Mouse (Mus musculus): Measurements from ENCODE around the gene Wbp1. TPM values are rescaled to one million over a fixed set of nuclear protein-coding genes. Genes with fewer than 3 reads are reported as not detected.

The Wbp1 gene
- polyA plus RNA-seq, 2 experiments = 22.0 to 27.7 TPM

DNA sequence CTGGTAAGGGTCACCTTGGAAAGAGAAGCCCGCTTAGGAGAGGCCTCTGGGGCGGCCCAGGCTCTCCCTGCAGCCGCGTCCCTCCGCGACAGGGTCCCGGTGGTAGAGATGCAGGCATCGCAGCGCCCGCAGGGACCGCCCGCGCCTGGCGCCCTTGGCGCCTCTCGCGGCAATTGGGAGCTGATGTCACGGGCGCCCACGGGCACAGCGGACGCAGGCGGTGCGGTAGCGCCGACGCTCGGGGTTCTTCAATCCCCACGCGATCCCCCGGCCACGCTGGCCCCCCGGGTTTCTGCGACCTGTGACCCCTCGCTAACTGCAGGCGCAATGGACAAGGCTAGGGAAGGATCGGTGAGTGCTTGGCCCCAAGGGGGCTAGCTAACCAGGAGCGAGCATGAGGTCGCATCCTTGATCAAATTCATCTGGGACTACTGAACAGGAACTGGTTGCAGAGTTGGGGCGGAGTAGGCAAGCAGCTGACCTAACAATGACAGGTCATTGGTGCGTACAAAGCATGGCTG, 20.9 kb upstream of the Wbp1 start:
- H3K27me3 ChIP-seq (ENCODE audit: control insufficient read depth, insufficient read depth, low read length) = peaks cover 13% of the 10 kb centered on the region
- TF ChIP-seq CTCF (IDR thresholded peaks at IDR 0.05; ENCODE audit: low read depth) = no peak
- no peak for TF ChIP-seq EP300 (IDR thresholded peaks at IDR 0.05; ENCODE audit: low read depth)
- H3K9ac ChIP-seq (replicated peaks) = no peak overlapping the region

DNA sequence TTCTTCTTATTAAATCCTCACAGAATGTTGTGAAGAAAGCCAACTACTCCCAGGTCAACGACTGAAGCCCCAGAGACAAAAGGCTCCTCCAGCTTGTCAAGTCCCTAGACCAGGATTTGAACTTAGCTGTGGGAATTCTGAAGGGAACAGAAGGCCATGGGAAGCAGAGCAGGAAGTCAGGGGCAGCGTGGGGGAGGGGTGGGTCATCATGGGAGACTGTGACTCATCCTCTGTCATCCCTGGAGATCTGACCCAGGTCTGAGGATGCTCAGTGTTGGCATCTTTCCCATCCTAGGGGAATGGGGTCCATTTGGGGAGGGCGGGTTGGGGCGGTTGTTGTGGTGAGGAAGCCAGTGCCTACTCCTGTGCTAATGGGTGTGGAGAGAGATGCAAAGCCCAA, 20.3 kb upstream of the Wbp1 start:
- no peak overlapping the region for H3K4me3 ChIP-seq (ENCODE audit: insufficient read depth in 1 of 2, low read depth in 2 of 2, low read length in 2 of 2)
- H3K9ac ChIP-seq (replicated peaks) = no peak overlapping the region
- H3K36me3 ChIP-seq (replicated peaks; ENCODE audit: control insufficient read depth, insufficient read depth, low read depth) = no peaks in the 10 kb centered on the region
- 41% methylated on average over 4 of the region's 4 CpGs for WGBS (ENCODE audit: insufficient replicate concordance)
- peaks cover 19% of the 10 kb centered on the region for H3K27me3 ChIP-seq (ENCODE audit: control insufficient read depth, insufficient read depth, low read length)
- TF ChIP-seq EP300 (IDR thresholded peaks at IDR 0.05; ENCODE audit: low read depth) (no peak), CTCF (IDR thresholded peaks at IDR 0.05; ENCODE audit: low read depth) (no peak)
- ATAC-seq (ENCODE audit: insufficient read depth) (no peak), DNase-seq (ENCODE audit: low read depth in 3 of 3, low spot score in 3 of 3) (no peak)
- H3K4me2 ChIP-seq (ENCODE audit: low read depth) = no peak overlapping the region
- no peaks in the 10 kb centered on the region for H3K9me3 ChIP-seq (ENCODE audit: control insufficient read depth, low read length)
- H3K4me1 ChIP-seq (replicated peaks; ENCODE audit: control insufficient read depth in 2 of 2, insufficient read depth in 2 of 2, low read length in 1 of 2) = peaks cover 4 to 5% of the 10 kb centered on the region in 2 experiments; a peak in 3 of 4 replicates
- H3K27ac ChIP-seq = no peak overlapping the region

More for the DNA sequence above, 20.9 kb upstream of the Wbp1 start:
- DNase-seq (ENCODE audit: low read depth in 3 of 3, low spot score in 3 of 3) = no peak
- no peak for ATAC-seq (ENCODE audit: insufficient read depth)
- peak overlapping the region; percentile 41 for H3K4me2 ChIP-seq (ENCODE audit: low read depth)
- no peak overlapping the region for H3K27ac ChIP-seq
- 7% methylated on average over 41 of the region's 41 CpGs for WGBS (ENCODE audit: insufficient replicate concordance)
- H3K9me3 ChIP-seq (ENCODE audit: control insufficient read depth, low read length) = no peaks in the 10 kb centered on the region
- H3K4me3 ChIP-seq (ENCODE audit: insufficient read depth in 1 of 2, low read depth in 2 of 2, low read length in 2 of 2) = no peak overlapping the region
- peaks cover 4 to 5% of the 10 kb centered on the region in 2 experiments; a peak in 3 of 4 replicates for H3K4me1 ChIP-seq (replicated peaks; ENCODE audit: control insufficient read depth in 2 of 2, insufficient read depth in 2 of 2, low read length in 1 of 2)
- H3K36me3 ChIP-seq (replicated peaks; ENCODE audit: control insufficient read depth, insufficient read depth, low read depth) = no peaks in the 10 kb centered on the region

- no peak overlapping the region for H3K9ac ChIP-seq (replicated peaks)
- H3K9me3 ChIP-seq (ENCODE audit: control insufficient read depth, low read length) = no peaks in the 10 kb centered on the region
- H3K4me3 ChIP-seq (ENCODE audit: insufficient read depth in 1 of 2, low read depth in 2 of 2, low read length in 2 of 2) = no peak overlapping the region
- 83% methylated on average over 8 of the region's 8 CpGs for WGBS (ENCODE audit: insufficient replicate concordance)
- ATAC-seq (ENCODE audit: insufficient read depth) (no peak), DNase-seq (ENCODE audit: low read depth in 3 of 3, low spot score in 3 of 3) (no peak)
- H3K4me1 ChIP-seq (replicated peaks; ENCODE audit: control insufficient read depth in 2 of 2, insufficient read depth in 2 of 2, low read length in 1 of 2) = peaks cover 4 to 8% of the 10 kb centered on the region in 2 experiments; a peak in 3 of 4 replicates
- no peak overlapping the region for H3K27ac ChIP-seq
- H3K36me3 ChIP-seq (replicated peaks; ENCODE audit: control insufficient read depth, insufficient read depth, low read depth) = no peaks in the 10 kb centered on the region
- no peak overlapping the region for H3K4me2 ChIP-seq (ENCODE audit: low read depth)
- peaks cover 33% of the 10 kb centered on the region for H3K27me3 ChIP-seq (ENCODE audit: control insufficient read depth, insufficient read depth, low read length)
- no peak for TF ChIP-seq EP300 (IDR thresholded peaks at IDR 0.05; ENCODE audit: low read depth)
- no peak for TF ChIP-seq CTCF (IDR thresholded peaks at IDR 0.05; ENCODE audit: low read depth)
Measured at GRCm38 (mm10) chr6:83140044-83140443, 18.7 kb upstream of the Wbp1 start.

GRCm38 (mm10) chr6:83138056-83138455, 16.7 kb upstream of the Wbp1 start:
- Histone ChIP-seq H3K9ac (replicated peaks) (no peak overlapping the region), H3K9me3 (ENCODE audit: control insufficient read depth, low read length) (no peaks in the 10 kb centered on the region), H3K27me3 (ENCODE audit: control insufficient read depth, insufficient read depth, low read length) (peaks cover 36% of the 10 kb centered on the region), H3K27ac (peak overlapping the region; percentile 24; the same call in 1 of the 2 replicates), H3K4me3 (ENCODE audit: insufficient read depth in 1 of 2, low read depth in 2 of 2, low read length in 2 of 2) (peak overlapping the region; percentile 29 to 55), H3K4me1 (replicated peaks; ENCODE audit: control insufficient read depth in 2 of 2, insufficient read depth in 2 of 2, low read length in 1 of 2) (peaks cover 4 to 8% of the 10 kb centered on the region in 2 experiments; a peak in 3 of 4 replicates), H3K4me2 (ENCODE audit: low read depth) (peak overlapping the region; percentile 66), H3K36me3 (replicated peaks; ENCODE audit: control insufficient read depth, insufficient read depth, low read depth) (no peaks in the 10 kb centered on the region)
- DNase-seq (ENCODE audit: low read depth in 3 of 3, low spot score in 3 of 3) (no peak), ATAC-seq (ENCODE audit: insufficient read depth) (peak; percentile 40)
- TF ChIP-seq CTCF (IDR thresholded peaks at IDR 0.05; ENCODE audit: low read depth) (peak; percentile 23; the same call in 1 of the 2 replicates), EP300 (IDR thresholded peaks at IDR 0.05; ENCODE audit: low read depth) (no peak)
- 6% methylated on average over 11 of the region's 11 CpGs for WGBS (ENCODE audit: insufficient replicate concordance)

DNA sequence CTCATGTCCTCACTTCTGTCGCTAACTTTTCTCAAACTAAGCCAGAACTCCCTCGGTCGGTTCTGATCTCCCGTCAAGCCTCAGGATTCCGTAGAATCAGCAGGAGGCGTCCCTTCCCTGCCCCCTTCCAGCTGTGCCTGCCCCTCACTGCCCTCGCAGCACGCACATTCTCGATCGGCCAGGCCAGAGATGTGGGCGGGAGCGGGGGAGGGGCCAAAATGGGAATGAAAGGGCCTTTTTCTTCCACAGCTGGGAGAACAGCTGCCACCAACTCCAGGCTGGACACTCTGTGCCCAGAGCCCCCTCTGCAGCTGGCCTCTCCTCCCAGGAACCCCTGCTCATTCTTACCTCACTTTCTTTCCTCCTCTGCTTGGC, 16.2 kb upstream of the Wbp1 start:
- Histone ChIP-seq H3K36me3 (replicated peaks; ENCODE audit: control insufficient read depth, insufficient read depth, low read depth) (no peaks in the 10 kb centered on the region), H3K4me2 (ENCODE audit: low read depth) (peak overlapping the region; percentile 66), H3K4me1 (replicated peaks; ENCODE audit: control insufficient read depth in 2 of 2, insufficient read depth in 2 of 2, low read length in 1 of 2) (peaks cover 4 to 8% of the 10 kb centered on the region in 2 experiments; a peak in 3 of 4 replicates), H3K9me3 (ENCODE audit: control insufficient read depth, low read length) (no peaks in the 10 kb centered on the region), H3K9ac (replicated peaks) (peak overlapping the region; percentile 50), H3K27ac (peak overlapping the region; percentile 41), H3K27me3 (ENCODE audit: control insufficient read depth, insufficient read depth, low read length) (peaks cover 31% of the 10 kb centered on the region), H3K4me3 (ENCODE audit: insufficient read depth in 1 of 2, low read depth in 2 of 2, low read length in 2 of 2) (peak overlapping the region; percentile 53 to 55)
- TF ChIP-seq EP300 (IDR thresholded peaks at IDR 0.05; ENCODE audit: low read depth) = no peak
- no peak for TF ChIP-seq CTCF (IDR thresholded peaks at IDR 0.05; ENCODE audit: low read depth)
- peak; percentile 66 for ATAC-seq (ENCODE audit: insufficient read depth)
- under 1% methylated on average over 12 of the region's 12 CpGs for WGBS (ENCODE audit: insufficient replicate concordance)
- DNase-seq (ENCODE audit: low read depth in 3 of 3, low spot score in 3 of 3) = peak in 1 of 3 experiments; percentile 29
